Mouse (Mus musculus) midbrain, embryonic 15.5 days (tissue): Measurements from ENCODE around the gene Stra6. TPM values are rescaled to one million over a fixed set of nuclear protein-coding genes. Genes with fewer than 3 reads are reported as not detected.

Experiments
- ATAC-seq: fragments of 200-750 bp; cut with Nextera tagmentation; replicated peaks from 2 replicates; pipeline ENCODE4 v1.8.0; 2017; ENCODE audit warnings: moderate TSS enrichment
- H3K27ac ChIP-seq: fragments of 300-500 bp; sonication (generic); 2 replicates; pipeline ENCODE4 v1.5.1; 2015; ENCODE audit warnings: mild to moderate bottlenecking, inconsistent platforms
- H3K27me3 ChIP-seq: fragments of 300-500 bp; sonication (generic); replicated peaks from 2 replicates; pipeline ENCODE4 v1.6.1; 2015; ENCODE audit warnings: inconsistent platforms
- H3K36me3 ChIP-seq: fragments of 300-500 bp; sonication (generic); replicated peaks from 2 replicates; pipeline ENCODE4 v1.6.1; 2015; ENCODE audit warnings: inconsistent platforms
- H3K4me1 ChIP-seq: fragments of 300-500 bp; sonication (generic); 2 replicates; pipeline ENCODE4 v1.6.1; 2015; ENCODE audit warnings: inconsistent platforms
- H3K4me2 ChIP-seq: fragments of 300-500 bp; sonication (generic); 2 replicates; pipeline ENCODE4 v1.6.1; 2015; ENCODE audit warnings: inconsistent platforms, mild to moderate bottlenecking, moderate library complexity
- H3K4me3 ChIP-seq: fragments of 300-500 bp; sonication (generic); 2 replicates; pipeline ENCODE4 v1.5.1; 2015; ENCODE audit warnings: mild to moderate bottlenecking, inconsistent platforms
- H3K9ac ChIP-seq: fragments of 300-500 bp; sonication (generic); 2 replicates; pipeline ENCODE4 v1.6.1; 2015; ENCODE audit warnings: mild to moderate bottlenecking, inconsistent platforms
- H3K9me3 ChIP-seq: fragments of 300-500 bp; sonication (generic); 2 replicates; pipeline ENCODE4 v1.6.1; 2016; ENCODE audit warnings: inconsistent platforms
- WGBS: fragments of 180-500 bp; shearing (Covaris S2); methylation state at CpG from one replicate; pipeline ENCODE4 v1.1.7; 2015; ENCODE audit warnings: mixed read lengths; 5-methylcytosine and 5-hydroxymethylcytosine counted together
- polyA plus RNA-seq: library from polyadenylated mRNA; unstranded; fragments of >200 nt; fragmentation: Nextera tagmentation; extraction: Ambion mirVana; gene quantifications from 2 replicates; pipeline ENCODE4 v1.2.1, GENCODE M21; 2015

Gene Stra6
- polyA plus RNA-seq, 1 experiment from 2014 or later = 15.7 TPM

DNA sequence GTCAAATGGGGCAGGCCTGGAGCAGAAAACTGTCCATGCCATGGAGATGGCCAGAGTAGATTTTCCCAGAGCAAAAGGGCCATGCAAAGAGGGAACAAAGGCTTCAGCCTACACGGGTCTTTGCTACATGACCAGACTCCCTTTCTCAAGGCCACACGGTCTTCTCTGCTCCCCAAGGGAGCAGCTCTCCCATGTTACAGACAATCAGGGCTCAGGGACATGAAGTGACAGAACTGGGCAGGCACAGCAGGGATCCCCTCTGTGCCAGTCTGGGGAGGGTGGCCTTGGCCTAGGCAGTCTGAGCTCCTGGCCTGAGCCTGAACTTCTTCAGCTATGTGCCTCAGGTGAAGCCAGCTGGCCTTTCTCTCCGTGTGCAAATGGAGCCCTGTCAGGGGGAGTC is 10.0 kb upstream of the Stra6 start:
- H3K4me2 ChIP-seq = no peak overlapping the region
- ATAC-seq = no peak
- H3K27ac ChIP-seq = peak overlapping the region; percentile 72
- H3K27me3 ChIP-seq = no peaks in the 10 kb centered on the region
- no peak overlapping the region for H3K4me3 ChIP-seq
- peaks cover 49% of the 10 kb centered on the region for H3K4me1 ChIP-seq
- no peak overlapping the region for H3K9ac ChIP-seq
- WGBS = 44% methylated on average over 3 of the region's 3 CpGs
- no peaks in the 10 kb centered on the region for H3K9me3 ChIP-seq
- no peaks in the 10 kb centered on the region for H3K36me3 ChIP-seq

DNA sequence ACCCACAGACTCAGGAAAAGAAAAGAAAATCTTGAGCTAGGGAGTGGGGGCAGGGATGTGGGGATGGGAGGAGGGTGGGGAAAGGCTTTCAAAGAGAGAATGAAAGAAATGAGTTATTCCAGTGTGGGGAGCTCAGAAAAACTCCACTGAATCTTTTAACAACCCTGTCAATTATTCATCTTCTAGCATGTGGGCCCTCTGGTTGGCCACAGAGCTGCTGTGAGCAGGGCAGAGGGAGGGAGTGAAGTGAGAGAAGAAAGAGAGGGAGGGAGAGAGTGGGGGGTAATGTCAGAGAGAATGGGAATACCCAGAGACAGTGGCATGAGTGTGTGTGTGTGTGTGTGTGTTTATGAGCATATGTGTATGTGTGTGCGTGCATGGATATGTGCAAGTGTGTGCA is 9.6 kb upstream of the Stra6 start:
- Histone ChIP-seq H3K27ac (peak overlapping the region; percentile 72), H3K36me3 (no peaks in the 10 kb centered on the region), H3K4me2 (no peak overlapping the region), H3K27me3 (no peaks in the 10 kb centered on the region), H3K9me3 (no peaks in the 10 kb centered on the region), H3K4me3 (no peak overlapping the region), H3K9ac (no peak overlapping the region), H3K4me1 (peaks cover 44% of the 10 kb centered on the region)
- WGBS = 86% methylated on average over 1 of the region's 1 CpGs
- no peak for ATAC-seq

DNA sequence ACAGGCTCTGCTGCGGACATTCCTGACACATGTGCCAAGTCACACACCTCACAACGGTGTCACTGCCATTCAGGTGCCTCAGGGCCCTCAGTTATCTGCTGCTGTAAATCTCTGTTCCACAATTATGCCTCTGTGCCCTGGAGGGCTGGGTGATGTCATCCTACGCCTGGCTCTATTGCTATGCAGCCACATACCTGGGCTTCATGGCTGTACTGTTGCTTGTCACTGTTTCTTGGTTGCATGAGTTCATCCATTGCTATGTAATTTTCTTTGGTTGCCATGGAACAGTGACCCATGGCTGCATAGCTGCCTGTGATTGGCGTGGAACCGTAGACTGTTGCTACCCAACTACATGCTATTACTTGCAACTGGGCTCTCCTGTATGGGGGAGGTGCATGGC is 7.9 kb upstream of the Stra6 start:
- Histone ChIP-seq H3K9me3 (no peaks in the 10 kb centered on the region), H3K4me1 (peaks cover 44% of the 10 kb centered on the region), H3K27me3 (no peaks in the 10 kb centered on the region), H3K4me3 (no peak overlapping the region), H3K36me3 (no peaks in the 10 kb centered on the region), H3K4me2 (no peak overlapping the region), H3K27ac (peak overlapping the region; percentile 48), H3K9ac (no peak overlapping the region)
- peak; percentile 18; the same call in 1 of the 2 replicates for ATAC-seq
- WGBS = 66% methylated on average over 5 of the region's 5 CpGs

DNA sequence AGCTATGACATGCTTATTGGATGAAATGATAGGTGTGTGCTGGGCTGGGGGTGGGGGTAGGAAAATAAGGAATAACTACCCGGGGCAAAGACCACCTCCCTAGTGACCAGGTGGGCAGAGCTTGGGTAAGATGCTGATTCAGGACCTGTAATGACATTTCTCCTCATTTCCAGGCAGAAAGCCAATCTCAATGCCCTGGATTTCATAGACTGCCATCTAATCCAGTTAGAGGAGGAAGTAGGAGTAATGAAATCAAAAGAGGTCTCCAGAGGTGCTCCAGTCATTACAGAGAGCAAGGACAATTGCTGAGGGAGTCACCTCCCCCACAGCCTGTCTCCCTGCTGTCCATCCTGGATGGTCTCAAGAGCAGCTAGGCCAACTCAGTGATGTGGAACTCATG is 3.7 kb upstream of the Stra6 start:
- WGBS = 29% methylated on average over 1 of the region's 1 CpGs
- Histone ChIP-seq H3K36me3 (no peaks in the 10 kb centered on the region), H3K27me3 (no peaks in the 10 kb centered on the region), H3K27ac (peak overlapping the region; percentile 80; the same call in 1 of the 2 replicates), H3K4me1 (peaks cover 65% of the 10 kb centered on the region), H3K4me3 (no peak overlapping the region), H3K9ac (no peak overlapping the region), H3K9me3 (no peaks in the 10 kb centered on the region), H3K4me2 (no peak overlapping the region)
- no peak for ATAC-seq

DNA sequence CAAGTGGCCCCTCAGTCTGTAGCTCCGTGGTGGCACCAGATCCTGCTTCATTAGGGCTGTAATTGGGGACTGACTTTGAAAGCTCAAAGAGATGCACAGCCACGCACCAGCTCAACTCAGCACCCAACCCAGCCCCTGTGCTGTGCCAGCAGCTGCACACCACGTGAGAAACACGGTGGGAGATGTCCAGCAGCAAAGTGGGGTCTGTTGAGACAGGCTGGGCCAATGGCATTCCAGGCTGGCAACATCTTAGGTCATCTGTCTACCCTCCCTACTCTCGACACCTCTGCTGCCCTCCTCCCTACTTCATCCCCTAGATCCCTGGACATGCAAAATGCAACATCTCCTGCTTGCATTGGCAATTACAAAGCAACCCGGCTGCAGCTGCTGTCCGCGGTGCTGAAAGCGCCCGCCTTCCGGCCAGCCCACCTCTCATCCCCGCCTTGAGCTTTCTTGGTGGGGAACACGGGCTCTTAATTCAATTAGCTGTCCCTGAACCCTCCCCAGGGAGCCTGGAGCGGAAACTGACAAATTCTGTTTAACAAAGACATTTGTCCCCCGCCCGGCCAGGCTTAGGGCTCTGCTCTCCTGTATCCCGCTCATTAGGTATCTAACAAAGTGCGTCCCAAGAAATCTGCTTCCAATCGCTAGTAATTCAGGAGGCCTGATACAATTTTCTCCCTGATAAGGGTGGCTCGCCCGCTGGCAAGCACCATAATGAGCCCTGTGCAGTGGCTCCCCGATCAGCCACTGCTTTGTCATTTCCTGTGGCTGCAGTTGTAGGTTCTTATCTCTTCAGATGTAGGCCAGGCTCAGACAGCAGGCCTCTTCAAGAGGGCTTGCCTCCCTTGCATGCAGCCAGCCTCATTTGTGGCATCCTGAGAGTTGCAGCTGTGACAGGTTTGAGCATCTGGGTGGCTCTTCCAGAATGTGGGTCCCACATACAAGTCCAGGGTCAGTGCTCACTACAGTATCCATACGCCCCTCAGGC is 2.6 kb upstream of the Stra6 start:
- Histone ChIP-seq H3K4me1 (peaks cover 64% of the 10 kb centered on the region), H3K27me3 (no peaks in the 10 kb centered on the region), H3K4me2 (peak overlapping the region; percentile 5; the same call in 1 of the 2 replicates), H3K36me3 (no peaks in the 10 kb centered on the region), H3K27ac (peak overlapping the region; percentile 80), H3K4me3 (no peak overlapping the region), H3K9me3 (no peaks in the 10 kb centered on the region), H3K9ac (no peak overlapping the region)
- ATAC-seq = peak; percentile 51
- 8% methylated on average over 23 of the region's 23 CpGs for WGBS

DNA sequence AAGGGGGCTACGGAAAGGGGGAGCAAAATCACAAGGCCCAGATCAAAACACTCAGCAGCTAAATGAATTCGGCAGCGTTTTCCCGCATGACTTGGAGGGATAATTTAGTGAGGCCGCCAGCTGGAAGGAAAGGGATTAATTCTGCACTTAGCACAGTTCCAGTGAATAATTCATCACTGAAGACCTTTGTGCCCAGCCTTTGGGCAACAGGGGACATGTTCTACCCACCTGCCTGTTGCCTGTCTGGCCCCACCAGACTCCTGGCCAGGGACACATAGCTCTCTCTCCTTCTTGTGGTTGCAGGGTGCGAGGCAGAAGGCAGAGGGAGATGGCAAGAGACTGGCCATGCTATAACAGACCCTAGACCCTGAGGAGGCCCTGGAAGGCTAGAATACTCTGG is 1.9 kb downstream of the Stra6 start:
- Histone ChIP-seq H3K9me3 (no peaks in the 10 kb centered on the region), H3K27ac (peak overlapping the region; percentile 83), H3K4me3 (no peak overlapping the region), H3K27me3 (no peaks in the 10 kb centered on the region), H3K4me2 (no peak overlapping the region), H3K4me1 (peaks cover 68% of the 10 kb centered on the region), H3K9ac (no peak overlapping the region), H3K36me3 (no peaks in the 10 kb centered on the region)
- 10% methylated on average over 6 of the region's 6 CpGs for WGBS
- ATAC-seq = peak; percentile 53

DNA sequence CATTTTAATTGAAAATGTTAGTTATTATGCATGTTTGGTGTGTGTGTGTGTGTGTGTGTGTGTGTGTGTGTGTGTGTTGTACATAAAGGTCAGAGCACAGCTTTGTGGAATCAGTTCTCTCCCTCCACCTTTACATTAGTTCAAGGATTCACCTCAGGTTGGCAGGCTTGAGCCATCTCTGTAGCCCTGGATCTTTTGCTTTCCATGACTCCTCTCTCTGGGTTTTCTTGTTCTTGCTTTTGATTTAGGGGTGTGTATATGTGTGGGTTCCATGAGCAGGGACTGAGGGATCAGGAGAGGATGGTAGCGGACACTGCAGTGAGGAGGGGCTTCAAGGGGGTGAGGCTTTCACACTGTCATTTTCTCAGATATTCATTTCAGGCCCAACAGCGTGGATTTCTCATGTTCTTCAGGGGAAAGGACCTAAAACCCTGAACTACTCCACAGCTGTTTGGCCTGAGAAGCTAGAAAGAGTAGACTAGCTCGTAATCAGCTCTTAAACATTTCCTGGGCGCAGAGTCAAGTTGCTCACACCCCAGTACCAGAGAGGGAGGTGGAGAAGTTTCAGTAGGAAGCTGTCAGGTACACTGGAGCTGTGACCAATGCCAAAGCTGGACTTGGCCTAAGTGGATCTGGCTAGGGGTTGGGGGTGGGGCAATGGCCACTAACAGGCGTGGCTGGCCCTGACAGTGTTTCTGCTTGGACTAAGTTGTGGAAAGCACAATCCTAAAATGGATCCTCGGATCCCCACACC is 2.6 kb downstream of the Stra6 start:
- Histone ChIP-seq H3K4me3 (no peak overlapping the region), H3K9me3 (no peaks in the 10 kb centered on the region), H3K4me1 (peaks cover 64% of the 10 kb centered on the region), H3K9ac (no peak overlapping the region), H3K27me3 (no peaks in the 10 kb centered on the region), H3K36me3 (no peaks in the 10 kb centered on the region), H3K27ac (peak overlapping the region; percentile 83), H3K4me2 (no peak overlapping the region)
- 76% methylated on average over 6 of the region's 6 CpGs for WGBS
- ATAC-seq = peak; percentile 11; the same call in 1 of the 2 replicates

DNA sequence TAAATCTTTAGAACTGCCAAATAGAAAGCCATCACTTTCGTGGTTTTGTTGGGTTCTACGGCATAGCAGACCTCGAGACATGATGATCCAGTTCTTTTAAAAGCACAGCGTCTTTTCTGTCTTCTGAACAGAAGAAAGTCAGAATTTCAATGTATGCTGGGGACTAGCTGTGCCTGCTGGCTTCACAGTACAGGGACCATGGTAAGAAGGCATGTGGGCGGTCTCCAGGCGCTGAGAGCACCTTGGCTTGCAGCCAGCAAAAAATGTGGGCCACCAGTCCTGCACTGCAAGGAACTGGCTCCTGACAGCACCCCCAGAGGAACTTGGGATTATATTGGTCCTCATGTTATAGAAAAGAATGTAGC is 3.1 kb downstream of the Stra6 start:
- Histone ChIP-seq H3K9ac (no peak overlapping the region), H3K9me3 (no peaks in the 10 kb centered on the region), H3K27ac (peak overlapping the region; percentile 83; the same call in 1 of the 2 replicates), H3K4me1 (peaks cover 63% of the 10 kb centered on the region), H3K4me2 (no peak overlapping the region), H3K4me3 (no peak overlapping the region), H3K36me3 (no peaks in the 10 kb centered on the region), H3K27me3 (no peaks in the 10 kb centered on the region)
- WGBS = 61% methylated on average over 6 of the region's 6 CpGs
- ATAC-seq = no peak

DNA sequence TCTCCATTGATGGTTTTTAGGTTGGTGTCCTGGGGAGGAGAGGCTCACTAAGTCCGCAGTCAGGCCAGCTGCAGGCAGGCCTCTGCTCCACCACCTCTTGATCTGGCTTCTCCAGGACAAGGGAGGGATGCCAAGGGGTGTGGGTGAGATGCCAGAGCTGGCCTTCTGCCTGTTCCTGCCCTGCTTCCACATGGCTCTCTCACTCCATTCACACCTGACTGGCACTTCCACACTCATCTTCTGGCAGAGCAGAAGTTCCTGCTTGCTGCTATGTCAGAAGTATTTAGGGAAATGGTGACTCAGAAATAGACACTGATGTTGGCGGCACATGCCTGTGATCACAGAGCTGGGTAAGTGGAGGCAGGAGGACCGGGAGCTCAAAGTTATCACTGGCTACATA is 4.0 kb downstream of the Stra6 start:
- 86% methylated on average over 3 of the region's 3 CpGs for WGBS
- Histone ChIP-seq H3K9me3 (no peaks in the 10 kb centered on the region), H3K4me2 (no peak overlapping the region), H3K9ac (no peak overlapping the region), H3K27me3 (no peaks in the 10 kb centered on the region), H3K4me3 (no peak overlapping the region), H3K27ac (no peak overlapping the region; the same call in 1 of the 2 replicates), H3K36me3 (no peaks in the 10 kb centered on the region), H3K4me1 (peaks cover 55% of the 10 kb centered on the region)
- ATAC-seq = no peak

DNA sequence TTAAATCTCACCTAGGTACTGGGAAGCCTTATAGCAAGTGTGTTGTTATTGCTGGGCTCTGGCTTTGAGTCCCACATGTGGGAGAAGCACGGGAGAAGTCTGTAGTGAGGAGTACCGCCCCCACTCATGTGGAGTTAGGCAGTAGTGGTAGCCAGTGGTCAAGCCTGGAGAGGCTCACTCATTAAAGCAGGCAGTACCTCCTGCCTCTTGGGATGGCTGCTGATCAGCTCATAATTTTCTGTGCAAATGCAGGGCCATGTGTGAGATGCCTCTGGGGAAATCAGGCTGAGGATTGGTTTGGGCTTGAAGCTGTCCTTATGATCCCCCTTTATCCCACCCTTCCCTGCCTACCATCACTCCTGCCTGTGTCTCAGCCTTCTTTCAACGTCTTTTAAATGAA is 11.0 kb downstream of the Stra6 start:
- no peaks in the 10 kb centered on the region for H3K27me3 ChIP-seq
- H3K27ac ChIP-seq = no peak overlapping the region
- no peaks in the 10 kb centered on the region for H3K36me3 ChIP-seq
- peaks cover 15% of the 10 kb centered on the region for H3K4me1 ChIP-seq
- H3K4me2 ChIP-seq = no peak overlapping the region
- no peaks in the 10 kb centered on the region for H3K9me3 ChIP-seq
- 40% methylated on average over 3 of the region's 3 CpGs for WGBS
- ATAC-seq = no peak
- H3K9ac ChIP-seq = no peak overlapping the region
- H3K4me3 ChIP-seq = no peak overlapping the region

DNA sequence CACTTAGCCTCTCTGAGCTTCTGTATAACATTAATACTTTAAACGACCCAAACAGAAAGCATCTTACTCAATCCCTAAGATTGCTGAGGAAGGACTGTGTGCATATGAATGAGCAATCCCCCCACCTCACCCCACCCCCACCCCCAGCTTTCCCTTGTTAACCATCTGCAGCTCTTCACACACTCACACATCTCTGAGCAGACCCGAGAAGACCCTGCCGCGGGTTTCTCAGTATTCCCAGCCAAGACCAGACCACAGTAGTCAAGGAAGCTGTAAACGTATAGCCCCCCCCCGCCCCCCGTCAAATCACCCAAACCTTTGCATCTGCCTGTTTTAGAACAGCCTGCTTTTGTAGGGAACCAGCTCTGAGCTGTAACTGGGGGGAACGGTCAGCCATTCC is 21.0 kb downstream of the Stra6 start:
- Histone ChIP-seq H3K4me2 (no peak overlapping the region), H3K4me1 (peaks cover 46% of the 10 kb centered on the region), H3K27ac (peak overlapping the region; percentile 58), H3K36me3 (no peaks in the 10 kb centered on the region), H3K9me3 (no peaks in the 10 kb centered on the region), H3K27me3 (no peaks in the 10 kb centered on the region), H3K9ac (no peak overlapping the region), H3K4me3 (no peak overlapping the region)
- 16% methylated on average over 8 of the region's 8 CpGs for WGBS
- ATAC-seq = no peak; the same call in 1 of the 2 replicates

DNA sequence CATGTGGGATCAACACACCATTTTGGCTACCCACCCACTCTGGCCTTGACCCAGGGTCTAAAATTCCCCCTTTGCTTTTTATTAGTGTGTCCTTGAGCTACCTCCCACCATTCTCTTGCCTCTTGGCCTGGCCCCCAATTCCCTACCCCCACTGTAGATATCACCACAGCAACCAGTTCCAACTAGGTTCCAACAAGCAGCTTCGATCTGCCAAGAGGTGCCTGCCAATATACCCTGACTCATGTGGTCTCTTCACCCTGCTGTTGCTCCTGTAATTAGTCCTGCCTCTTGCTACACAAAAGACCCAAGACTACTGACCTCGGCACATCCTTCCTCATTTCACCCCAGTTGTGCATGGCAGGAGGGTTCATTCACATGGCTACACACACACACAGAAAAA is 21.5 kb downstream of the Stra6 start:
- WGBS = 8% methylated on average over 2 of the region's 2 CpGs
- ATAC-seq = peak; percentile 63
- no peak overlapping the region for H3K9ac ChIP-seq

More for the DNA sequence above, 21.5 kb downstream of the Stra6 start:
- Histone ChIP-seq H3K27me3 (no peaks in the 10 kb centered on the region), H3K27ac (peak overlapping the region; percentile 58), H3K4me2 (no peak overlapping the region), H3K36me3 (no peaks in the 10 kb centered on the region), H3K4me3 (no peak overlapping the region), H3K4me1 (peaks cover 46% of the 10 kb centered on the region), H3K9me3 (no peaks in the 10 kb centered on the region)
